Mouse (Mus musculus) kidney, adult 8-10 months (tissue): ENCODE measurements at regions not wholly inside any gene's neighbourhood (a gene's known extent, or its start where the extent isn't known, plus 50 kb on each side); places are given as distances from the start of the nearest gene placed in this dataset.

Experiments
- DNase-seq, 2 experiments: peaks; one replicate each; pipeline ENCODE4 v3.0.0; 2022

DNA sequence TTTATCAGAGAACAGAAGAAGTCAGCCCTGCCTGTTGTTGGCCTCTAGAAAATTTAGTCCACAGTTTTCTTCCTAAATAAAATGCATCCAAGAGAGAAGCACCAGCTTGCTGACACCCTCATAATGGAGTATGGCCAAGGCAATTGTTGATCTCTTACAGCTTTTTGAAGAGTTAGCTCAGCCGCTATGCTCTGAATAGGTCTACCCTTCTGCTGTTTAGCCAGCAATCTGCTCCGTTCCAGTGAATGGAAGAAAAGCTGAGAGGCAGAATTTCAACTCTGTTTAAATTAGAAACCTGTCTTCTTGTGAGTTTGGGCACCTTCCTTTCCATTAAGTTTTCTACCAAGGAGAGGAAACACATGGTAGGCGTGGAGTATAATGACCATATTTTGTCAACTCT, 290.8 kb downstream of the Rnf144b start:
- DNase-seq: no peak

DNA sequence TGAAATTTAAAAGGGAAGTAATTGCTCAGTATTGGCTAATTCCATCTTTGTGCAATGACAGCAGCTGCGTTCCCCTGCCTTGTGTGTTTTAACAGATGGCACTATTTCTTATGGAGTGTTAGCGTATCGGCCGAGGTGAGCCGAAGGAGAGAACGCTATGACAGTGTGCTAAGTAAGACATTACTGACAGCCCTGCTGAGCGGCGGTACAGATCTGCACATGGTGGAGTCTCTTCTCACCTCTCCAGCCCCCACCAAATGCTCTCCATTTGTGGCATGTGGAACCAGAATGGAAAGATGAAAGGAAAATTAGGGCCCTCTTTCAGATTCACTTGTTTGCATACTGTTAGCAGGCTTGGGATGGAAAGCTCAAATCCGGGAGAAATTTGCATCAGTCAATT, 291.5 kb downstream of the Rnf144b start:
- DNase-seq: no peak

DNA sequence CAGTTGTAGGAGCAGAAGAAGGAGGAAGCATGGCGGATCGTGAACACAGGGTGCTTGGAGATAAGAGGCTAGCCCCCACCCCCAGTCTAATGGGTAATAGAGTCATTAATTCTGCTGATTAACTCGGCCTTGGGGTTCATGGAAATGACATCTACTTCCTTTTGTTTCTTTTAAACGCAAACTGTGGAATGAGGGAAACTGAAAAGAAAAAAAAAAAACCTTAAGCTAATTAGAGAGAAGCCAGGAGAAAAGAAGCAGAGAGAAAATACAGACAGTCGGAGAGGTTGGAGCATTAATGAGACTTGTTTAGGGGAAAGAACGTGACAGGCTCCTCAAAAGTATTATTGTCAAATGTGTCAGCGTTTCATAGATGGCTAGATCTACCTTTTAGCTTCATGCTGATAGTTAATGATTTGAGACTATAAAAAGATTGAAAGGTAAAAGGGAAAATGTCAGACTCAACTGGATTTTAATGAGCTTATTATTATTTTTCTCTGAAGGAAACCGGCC, 307.5 kb downstream of the Rnf144b start:
- DNase-seq: no peak

DNA sequence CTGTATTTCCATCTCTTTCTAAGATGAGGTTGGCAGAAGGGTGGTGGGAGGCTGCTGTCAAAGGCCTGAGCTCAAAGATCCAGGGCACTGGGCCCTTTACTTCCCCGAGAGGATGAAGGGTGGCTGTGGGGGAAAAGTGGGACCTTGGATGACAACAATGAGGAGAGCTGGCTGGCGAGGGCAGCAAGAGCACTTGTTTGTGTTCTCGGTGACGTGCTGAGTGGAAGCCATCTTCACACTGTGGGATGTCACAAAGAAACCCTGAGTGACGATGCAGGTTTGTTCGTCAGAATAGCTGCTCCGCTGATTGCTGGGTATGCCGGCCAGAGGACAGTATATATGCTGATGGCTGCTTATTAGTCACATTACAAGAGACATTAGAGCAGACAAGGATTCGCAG, 308.0 kb downstream of the Rnf144b start:
- DNase-seq: no peak

DNA sequence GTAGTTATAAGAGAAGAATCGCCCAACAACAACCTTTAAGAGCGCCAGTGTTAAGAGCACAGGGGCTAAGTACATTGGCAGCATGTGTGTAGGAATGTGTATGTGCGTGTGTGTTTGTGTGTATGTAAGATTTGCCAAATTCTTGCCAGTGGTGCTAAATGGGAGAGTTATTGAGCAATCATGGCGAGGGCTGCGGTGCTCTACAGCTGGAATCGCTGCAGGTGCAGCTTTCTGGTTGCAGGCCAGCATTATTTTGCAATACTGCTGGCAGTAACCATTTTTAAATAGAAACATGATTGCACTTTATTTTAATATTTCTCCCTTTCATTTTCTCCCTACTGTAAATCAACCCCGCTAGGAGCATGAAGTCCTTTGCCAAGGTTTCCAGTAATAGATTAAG, 313.2 kb downstream of the Rnf144b start:
- no peak for DNase-seq

DNA sequence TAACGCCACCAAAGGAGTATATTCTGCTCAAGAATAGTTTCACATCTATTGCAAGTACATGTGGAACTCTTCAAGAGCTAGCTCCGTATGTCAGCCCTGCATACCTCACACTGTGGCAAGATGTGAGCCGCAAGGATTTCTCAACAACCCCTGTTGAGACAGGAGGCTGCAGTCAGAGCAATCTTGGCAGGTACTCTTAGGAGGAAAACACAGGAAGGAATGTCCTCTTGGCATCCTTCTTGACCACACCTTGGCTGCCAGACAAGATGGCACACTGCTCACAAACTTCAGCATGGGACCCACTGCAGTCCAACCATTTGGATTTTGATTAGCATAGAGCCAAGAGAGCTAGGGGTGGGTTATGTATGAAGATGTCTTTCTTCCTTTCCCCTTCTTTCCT, 322.4 kb downstream of the Rnf144b start:
- no peak for DNase-seq

DNA sequence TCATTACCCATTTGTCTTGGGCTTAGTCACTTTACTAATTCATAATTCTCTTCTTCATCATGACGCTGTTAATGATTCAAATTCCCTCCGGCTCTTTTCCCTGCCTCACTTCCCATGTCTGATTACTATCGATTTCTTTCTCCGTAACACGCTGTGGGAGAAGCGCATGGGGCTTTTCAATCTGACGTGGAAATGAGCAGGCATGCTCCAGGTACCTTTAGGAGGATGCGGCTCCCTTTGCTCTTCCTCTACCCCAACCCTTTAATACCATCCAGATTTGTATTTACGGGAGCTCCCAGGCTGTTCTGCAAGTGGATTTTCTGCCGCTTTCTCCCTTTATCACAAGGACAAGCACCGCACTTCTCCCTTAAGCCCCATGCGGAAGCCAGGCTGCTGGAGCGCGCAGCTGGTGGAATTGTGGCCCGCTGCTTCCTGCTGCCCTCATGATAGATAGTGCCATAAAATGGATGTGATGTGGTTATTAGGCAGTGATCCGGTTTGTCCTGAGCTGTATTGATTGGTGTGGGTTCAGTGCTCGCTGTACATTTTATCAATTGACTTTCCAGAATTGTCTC, 329.8 kb downstream of the Rnf144b start:
- no peak for DNase-seq

DNA sequence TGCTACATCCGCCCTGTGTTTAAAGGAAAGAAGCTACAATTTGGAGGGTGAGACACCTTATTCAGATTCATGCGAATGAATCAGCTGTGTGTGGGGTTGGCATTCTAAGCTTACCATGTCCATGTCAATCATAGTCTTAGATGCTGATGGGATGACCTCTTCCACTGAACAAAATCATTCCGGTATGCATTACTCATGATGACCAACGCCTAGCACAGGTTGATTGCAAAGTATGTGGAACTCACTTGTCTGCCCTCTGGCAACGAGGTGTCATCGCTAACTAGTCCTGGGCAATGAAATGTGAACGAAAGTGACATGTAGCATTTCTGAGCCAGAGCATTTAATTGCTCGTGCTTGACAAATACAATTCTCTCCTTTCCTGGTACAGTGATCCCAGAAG, 339.7 kb downstream of the Rnf144b start:
- no peak for DNase-seq

DNA sequence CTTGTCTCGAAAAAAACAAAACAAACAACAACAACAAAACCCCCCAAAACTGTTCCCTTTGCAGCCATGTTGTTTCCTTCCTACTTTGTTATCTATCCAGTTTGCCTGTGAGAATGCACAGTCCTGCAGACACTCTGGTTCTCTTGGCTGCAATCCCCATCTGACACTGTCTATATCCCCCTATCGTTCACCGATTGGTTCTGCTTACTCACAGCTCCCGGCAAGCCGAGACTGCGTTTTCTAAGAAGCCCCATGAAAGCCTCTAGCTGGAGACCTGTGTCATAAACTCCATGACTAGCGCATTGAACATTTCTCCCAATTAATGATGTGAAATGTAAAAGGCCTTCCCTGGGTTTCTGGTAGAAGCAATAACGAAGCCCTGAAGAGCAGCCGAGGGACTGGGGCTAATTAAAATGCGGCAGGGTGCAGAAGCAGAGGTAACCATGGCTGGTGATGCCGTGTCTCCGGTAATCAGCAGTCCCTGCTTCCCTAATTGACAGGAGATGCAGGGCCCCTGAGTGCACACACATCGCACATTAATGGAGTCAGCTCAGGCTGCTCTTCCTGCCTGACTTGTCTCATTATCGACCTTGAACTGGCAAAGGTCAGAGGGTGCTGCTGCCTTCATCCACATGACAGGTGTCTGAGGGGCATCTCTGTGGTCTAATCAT, 349.2 kb downstream of the Rnf144b start:
- DNase-seq: no peak

DNA sequence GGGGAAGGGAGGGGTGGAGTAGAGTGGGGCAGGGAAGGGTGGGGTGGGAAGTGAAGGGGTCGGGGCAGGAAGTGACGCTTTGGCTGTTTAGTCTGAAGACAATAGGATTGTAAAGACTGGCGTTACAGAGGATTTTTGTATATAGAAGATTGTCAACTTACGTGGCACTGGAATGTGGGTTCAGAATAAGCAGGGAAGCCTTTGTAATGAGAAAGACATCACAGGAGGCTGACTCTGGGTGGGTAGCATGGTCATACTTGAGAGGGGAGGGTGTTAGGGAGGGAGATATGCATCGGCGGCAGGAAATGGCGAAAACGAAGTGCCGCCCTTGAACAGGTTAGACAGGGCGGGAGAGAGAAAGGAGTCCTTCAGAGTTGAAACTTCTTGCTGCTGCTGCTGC, 357.7 kb downstream of the Rnf144b start:
- DNase-seq: no peak

DNA sequence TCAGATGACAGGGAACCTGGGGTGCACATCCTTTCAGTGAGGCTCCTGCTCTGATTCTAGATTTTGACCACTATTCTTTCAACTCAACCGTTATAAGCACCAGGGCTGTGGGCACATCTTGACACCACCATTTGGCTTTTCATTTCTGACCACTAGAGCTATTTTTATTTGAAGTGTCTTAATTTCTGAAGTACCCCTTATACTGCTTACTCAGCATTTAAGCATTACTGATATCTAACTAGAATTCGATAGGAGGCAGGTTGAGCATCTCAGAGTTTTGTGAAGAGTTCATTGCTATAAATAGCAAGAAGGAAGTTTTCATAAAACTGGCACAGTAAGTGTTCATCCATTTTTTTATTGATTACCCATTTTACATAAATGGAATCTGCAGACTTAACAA, 362.4 kb downstream of the Rnf144b start:
- no peak for DNase-seq

DNA sequence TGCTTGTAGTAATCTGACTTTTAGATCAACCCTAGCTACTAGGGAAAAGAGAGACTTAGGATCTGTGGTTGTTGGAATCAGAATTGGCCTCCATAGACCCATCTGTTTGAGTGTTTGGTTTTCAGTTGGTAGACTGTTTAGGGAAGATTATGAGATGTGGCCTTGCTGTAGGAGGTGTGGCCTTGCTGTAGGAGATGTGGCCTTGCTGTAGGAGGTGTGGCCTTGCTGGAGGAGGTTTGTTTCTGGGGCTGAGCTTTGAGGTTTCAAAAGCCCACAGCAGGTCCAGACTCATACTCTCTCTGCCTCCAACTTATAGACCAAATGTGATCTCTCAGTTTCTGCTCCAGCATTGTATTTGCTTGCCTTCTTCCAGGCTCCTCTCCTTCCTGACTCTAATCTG, 363.7 kb downstream of the Rnf144b start:
- no peak for DNase-seq

DNA sequence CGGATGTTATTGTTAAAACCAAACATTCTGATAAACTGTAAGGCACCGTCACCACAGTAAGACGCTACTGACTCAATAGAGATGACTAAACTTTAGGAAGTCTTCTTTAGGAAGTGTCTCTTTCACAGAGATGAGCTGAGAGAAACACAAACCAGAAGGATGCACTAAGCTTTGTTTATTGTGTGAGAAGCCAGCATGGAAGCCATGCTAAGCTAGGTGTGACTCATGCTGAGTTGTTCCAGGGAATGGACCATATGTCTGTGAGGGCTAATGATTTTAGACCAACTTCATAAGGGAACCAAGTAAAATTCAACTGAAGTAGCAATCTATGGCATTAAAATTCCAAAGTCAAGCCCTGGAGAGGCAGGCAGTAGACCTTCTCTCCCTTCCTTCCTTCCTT, 364.2 kb downstream of the Rnf144b start:
- no peak for DNase-seq

DNA sequence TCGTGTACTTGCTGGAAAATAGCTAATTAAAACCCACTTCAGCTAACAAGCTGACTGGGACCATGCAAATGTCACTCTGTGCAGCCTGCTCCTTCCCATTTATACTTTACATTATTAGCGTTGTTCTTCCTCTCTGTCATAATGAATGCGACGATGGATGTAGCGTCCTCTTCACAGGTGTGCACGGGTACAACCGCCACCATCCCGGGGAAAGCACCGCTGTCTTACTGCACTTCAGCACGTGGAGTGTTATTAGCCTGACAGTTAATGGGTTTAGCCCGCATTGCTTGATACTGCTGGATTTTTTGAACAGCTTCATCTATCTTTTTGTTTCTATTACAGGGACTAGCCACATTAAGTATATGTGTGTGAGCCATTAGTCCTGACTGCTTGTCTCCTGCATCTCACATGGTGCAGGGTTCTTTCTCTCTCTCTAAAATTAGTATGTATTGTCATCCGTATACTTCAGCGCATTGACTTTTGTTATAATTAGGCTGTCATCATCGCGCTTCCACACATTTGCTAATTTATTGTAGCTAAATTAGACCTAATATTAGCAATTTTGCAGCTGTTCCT, 383.0 kb downstream of the Rnf144b start:
- DNase-seq: no peak

DNA sequence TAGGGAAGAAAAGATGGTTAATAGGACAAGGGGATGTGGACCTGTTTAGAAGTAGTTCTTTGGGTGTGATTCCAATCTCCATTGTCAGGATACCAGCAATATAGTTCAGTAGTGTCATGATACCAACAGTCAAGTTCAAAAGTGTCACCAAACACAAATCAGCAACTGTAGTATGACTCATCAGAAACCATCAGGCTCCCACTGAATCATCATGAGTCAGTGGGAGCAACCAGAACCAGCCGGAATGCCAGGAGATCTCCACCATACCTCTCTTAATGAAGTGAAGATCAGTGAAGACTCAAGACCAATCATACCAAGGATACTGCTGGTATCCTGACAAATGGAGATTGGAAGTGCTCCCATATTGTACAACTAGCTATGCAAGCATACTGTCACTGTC, 410.5 kb downstream of the Rnf144b start:
- no peak for DNase-seq

DNA sequence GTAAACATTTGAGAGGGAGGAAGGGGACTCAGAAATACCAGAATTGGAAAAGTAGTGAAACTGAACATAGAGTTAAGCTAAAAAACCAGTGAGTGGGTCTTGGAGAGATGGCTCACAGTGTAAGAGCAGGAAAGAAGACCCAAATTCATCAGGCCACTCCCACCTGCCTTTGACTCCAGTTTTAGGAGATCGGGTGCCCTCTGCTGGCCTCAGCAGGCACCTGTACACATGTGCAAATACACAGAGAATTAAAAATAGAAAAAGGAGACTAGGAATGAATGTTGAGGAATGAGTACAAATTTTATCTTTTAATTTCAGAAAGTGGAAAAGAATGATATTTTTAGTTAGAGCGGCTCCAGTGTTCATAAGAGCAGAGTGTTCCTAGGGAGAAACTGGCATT, 414.7 kb downstream of the Rnf144b start:
- no peak for DNase-seq

DNA sequence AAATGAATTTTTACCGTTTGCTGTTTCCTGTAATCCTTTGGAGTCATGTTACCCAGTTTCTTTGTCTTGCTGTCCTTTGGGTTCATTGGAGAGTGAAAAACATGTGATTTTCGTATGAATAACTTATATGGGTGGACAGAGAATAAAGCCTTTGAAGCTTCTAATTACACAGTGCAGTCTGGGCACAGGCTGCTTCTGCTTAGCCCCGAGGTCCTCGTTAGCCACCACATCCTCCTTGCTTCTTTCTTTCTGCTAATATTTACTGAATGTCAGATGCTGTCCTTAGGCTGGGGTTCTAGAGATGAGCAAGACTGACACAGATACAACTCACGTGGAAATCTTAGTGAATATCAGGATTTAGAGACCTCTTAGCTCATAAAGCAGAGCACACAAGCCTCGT, 427.2 kb downstream of the Rnf144b start:
- DNase-seq: no peak

DNA sequence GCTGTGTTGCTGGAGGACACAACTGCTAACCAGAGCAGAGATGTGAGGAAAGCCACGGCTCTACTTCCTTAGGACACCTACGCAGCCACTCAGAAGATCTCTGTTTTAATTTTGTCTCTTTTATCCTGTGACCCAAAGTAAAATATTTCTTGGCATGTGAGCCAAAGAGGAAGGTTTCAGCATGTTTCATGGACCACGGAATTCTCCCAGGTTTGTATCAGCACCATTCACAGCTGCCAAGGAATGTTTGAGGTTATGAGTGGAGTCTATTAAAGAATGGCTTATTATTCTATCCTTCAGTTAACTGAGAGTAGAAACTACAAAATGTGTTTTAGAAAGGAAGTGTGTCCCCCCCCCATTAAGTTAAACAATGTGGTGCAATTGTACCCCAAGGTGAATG, 429.8 kb downstream of the Rnf144b start:
- no peak for DNase-seq

DNA sequence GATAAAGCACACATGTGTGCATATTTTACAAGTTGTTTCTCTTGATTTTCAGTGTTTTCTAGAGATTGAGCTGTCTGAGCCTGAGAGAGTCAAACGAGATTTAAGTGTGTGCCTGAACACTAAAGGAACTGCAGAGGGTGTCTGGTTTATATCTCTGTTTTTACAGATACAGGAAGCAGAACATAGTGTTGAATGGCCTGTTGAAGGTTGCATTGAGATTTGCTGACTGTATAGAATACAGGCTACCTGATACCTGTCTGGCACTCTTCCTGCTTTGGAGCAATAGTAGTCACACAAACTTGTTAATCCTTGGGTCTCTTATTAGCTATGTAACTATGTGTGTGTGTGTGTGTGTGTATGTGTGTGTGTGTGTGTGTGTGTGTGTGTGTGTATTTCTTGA, 431.7 kb downstream of the Rnf144b start:
- DNase-seq: no peak

DNA sequence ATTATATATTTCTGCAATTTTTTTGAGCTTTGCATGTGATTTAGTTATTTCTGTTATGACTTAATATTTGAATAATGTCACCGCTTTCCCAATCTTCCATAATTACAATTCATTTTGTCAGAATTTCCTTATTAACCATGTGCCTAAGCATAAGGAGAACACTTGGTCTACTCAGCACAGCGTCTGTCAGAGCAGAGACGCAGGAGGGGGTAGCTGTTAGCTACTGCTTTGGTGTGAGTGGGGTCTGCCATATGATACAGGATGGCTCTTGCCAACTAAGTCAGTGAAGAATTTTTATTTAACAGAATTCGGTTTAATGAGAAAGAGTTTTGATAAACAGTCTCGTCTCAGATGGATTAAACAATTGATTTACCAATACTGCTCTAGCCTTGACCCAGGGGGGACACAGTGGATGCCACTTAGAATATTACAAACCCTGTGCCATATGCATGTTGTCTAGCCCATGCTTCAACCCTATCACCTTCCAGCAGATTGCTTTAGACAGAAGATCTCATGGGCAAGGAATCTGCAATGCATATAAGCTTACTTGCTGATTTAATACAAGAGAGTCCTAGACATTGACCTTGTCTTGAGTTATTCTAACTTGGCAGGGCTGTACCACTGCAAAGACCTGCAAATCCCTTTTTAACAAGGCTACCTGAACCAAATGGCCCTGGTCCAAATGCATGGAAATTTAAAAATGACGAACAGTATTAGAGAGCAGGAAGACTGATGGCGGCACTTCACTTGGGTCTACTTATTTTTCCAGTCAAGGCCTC, 434.9 kb downstream of the Rnf144b start:
- DNase-seq: no peak

DNA sequence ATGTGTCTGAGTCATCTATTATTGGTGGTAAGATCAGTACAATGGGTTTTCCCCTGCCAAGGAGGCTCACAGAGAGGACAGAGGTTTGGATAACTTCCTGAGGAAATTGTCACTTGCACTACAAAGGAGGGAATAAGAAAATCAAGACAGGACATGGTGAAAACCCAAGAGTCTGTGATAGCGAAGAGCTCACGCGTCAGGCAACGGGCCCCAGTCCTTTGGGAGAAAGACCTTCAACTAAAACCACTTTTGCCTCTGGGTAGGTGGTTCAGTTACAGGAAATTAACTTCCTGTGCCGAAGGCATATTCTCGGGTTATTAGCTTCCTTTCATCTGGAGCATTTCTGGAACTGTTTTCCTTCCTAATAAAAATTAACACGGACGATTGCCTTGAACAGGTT, 440.4 kb downstream of the Rnf144b start:
- no peak for DNase-seq

DNA sequence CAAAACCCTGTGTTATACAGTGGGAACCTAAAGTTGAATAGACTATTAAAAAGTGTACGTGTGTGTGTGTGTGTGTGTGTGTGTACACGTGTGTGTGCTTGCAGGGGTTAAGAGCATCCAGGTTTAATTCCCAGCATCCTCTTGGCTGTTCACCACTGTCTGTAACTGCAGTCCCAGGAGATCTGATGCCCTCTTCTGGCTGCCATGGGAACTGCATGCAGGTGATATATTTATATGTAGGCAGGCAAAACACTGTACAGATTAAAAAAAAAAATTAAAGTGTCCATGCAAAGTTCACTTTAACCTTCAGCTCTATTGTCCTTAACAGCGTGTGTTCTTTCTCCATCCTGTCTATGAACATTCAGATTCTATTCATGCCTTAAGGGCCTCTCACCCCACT, 454.1 kb downstream of the Rnf144b start:
- DNase-seq: peak in 1 of 2 experiments; percentile 34

DNA sequence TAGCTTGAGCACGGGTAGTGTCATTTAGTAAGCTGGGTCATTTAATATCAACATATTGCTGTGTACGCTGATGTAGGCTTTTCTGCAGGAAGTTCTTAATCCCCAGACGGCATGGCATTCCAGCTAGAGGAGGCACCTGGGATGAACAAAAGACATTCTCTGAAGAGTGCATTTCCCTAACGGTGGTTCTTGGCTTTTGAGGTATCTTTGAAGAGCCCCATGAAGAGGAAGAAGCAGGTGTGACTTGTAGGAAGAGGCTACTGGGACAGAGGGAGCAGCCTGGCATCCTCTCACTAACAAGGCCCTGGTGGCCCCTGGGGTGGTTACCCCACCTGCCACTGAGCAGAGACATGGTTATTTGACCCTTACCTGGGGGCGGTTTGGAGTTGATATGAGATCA, 457.7 kb downstream of the Rnf144b start:
- no peak for DNase-seq

DNA sequence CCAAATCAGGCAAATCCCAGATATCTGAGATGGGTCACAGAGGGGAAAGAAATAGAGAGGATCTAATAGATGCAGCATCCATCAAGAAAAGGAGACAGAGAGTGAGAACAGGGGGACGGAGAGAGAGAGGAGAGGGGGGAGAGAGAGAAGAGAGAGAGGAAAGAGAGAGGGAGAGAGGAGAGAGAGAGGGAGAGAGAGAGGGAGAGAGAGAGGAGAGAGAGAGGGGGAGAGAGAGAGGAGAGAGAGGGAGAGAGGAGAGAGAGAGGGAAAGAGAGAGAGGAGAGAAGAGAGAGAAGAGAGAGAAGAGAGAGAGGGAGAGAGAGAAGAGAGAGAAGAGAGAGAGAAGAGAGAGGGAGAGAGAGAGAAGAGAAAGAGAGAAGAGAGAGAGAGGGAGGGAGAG, 462.7 kb downstream of the Rnf144b start:
- DNase-seq: no peak
